Mouse (Mus musculus): ENCODE results near the gene Smok3b.
"Not testable (repeated sequence)": the region's sequence is repeated elsewhere in the genome, so short reads cannot be mapped to it uniquely, and the experiment has no call there.

The Smok3b gene

GRCm38 (mm10) chr5:138020961-138021479, at the start of gene Smok3b, which contains the start of gene Smok3a:
TSS of gene Smok3b (plus strand) at chr5:138021429.
TSS of gene Smok3a (plus strand) at chr5:138021261.
- DNase-seq: not testable (repeated sequence)

DNA sequence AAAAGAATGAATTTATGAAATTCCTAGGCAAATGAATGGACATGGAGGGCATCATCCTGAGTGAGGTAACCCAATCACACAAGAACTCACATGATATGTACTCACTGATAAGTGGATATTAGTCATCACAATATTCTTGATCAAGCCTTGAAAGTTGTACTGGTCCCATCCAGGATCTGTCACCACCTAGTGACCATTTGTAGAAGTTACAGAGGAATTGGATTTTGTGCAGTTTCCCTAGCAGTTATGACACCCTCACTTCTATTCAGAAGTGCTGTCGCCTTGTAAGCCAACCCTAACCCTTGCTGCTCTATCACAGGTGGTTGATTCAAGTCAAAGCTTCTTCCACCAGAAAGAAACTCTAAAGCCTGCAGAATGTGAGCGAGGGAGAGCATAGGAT, 48.1 kb upstream of the Smok3b start:
- DNase-seq: no peak

GRCm38 (mm10) chr5:137973738-137974137, 47.5 kb upstream of the Smok3b start:
- peak; percentile 5 to 13 for DNase-seq

GRCm38 (mm10) chr5:137974724-137975123, 46.5 kb upstream of the Smok3b start:
- DNase-seq: no peak

DNA sequence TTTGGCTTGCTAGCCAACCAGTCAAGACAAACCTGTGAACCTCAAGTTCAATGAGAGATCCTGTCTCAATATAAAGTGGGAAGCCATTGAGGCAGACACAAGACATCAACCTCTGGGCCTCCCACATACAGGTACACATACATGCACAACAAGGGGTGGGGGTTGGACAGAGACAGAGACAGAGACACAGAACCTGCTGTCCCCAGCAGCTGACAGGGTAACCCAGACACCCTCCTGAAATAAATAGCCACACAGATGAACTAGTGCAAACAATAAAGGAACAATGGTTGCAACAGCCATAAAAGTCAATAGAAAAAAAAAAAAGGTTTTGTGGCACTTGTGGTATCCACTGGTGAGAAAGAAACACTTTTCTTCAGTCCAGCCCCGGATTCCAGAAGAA, 45.8 kb upstream of the Smok3b start:
- no peak for DNase-seq

GRCm38 (mm10) chr5:137977291-137977690, 43.9 kb upstream of the Smok3b start:
- DNase-seq: no peak

DNA sequence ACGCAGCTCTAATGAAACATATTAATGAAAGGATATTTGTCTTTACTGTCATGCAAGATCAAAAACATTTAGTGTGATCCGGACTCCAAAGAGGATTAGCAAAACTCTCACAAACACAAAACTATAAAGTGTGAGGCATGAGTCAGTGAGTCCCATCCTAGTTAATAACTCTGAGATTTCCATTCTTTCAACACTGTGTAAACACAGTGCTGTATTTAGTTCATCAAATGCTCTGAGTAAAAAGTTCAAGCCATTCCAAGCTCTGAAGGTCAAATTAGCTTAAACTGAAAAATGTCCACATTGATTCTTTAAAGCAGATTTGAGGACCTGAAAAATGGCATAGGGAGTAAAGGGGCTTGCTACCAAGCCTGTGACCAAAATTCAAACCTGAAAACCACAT, 42.1 kb upstream of the Smok3b start:
- DNase-seq: no peak

DNA sequence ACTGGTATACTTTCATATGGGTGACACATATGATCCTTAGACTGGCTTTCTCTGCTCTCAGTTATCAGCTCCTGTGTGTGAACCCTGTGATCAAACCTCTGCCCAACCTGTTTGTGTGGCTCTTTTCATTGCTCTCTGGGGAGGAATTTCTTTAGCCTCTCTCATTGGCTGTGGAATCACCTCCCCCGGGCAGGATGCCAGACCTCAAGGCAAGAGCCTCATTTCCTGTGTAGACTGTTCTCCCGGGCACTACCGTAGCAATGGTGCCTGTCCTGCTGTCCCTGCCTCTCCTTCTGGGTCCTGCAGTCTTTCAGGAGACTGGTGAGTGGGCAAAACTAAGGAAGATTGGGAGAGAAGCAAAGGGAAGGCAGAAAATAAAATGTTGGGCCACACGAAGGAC, 39.9 kb upstream of the Smok3b start, which contains the start of gene Azgp1:
TSS of gene Azgp1 (plus strand) at position 221 of the 400 bp plus-strand sequence.
- no peak for DNase-seq

GRCm38 (mm10) chr5:137986351-137986750, 34.9 kb upstream of the Smok3b start:
- DNase-seq: no peak

- no peak for DNase-seq
These were observed 11.8 kb upstream of the Smok3b start for GRCm38 (mm10) chr5:138009437-138009836.

DNA sequence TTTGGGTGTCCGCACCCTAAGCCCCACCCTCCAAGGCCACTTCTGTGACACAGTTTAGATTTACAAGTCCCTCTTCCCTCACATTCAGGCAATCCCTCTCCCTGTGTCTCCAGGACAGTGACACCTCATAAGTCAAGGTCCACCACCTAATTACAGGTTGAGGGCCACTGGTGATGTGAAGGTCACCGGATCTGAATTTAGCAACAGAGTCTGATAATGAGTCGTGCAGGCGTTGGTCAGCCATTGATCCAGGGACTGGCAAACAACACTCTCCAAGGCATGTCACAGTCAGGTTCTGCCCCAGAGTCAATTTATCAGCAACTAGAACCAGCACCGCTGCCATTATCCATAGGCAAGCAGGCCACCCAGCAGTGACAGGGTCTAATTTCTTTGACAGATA, 8.8 kb upstream of the Smok3b start:
- DNase-seq: no peak

DNA sequence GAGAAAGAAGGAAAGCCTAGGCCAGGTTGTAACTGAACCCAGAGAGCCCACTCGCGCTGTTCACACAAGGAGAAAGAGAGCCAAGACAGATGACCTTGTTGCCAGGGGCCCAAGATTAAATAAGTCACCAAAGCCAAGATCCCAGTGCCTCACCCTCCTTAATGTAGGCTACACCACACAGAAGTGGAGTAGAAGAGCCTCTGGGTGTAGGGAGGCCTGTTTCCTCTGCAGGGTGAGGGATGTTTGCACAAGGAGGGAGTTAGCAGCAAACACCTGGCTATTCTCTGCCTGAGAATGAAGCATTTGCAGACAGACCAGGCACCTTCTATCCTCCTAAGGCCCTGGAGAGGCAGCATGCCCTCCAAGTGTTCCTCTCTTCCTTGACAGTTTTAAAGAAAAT, 4.7 kb upstream of the Smok3b start:
- no peak for DNase-seq

- DNase-seq: no peak
These were observed 4.2 kb upstream of the Smok3b start for GRCm38 (mm10) chr5:138016997-138017396.

DNA sequence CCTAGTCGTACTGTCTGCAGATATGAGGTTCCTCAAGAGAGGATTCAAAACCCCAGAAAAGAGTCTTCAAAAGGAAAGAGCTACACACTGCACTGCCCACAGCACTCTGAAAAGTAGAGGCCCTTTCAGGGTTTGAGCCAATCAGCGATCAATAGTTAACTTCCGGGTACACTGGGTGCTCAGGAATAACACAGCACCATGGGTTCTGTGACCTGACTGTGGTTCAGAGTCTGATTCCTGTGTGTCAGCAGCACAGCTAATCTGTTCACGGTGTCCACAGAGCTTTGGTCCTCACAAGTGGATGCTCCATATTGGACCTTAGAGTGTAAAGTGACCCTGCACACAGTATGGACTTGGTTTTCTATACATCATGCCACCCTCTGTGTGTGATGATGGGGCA, 1.7 kb upstream of the Smok3b start:
- DNase-seq: not testable (repeated sequence)

DNA sequence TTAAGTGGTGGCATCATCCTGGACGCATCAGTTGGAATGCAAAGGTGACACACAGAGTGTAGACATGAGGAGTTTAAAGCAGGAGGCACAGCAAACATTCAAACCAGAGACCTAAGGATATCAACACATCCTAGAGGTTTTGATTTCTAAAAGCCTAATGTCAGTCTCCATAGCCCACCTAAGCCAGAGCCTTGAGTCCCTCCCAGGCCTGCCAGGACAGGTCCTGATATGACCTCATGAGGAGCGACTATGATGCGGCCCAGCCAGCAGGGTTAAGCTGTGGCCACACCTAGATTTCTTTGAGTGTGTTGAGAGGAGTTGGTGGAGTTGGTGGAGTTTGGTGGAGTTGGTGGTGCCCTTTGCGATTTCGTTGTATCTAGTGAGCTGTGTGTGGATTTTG, 31.7 kb downstream of the Smok3b start, which contains the start of gene Smok3c:
TSS of gene Smok3c (plus strand) at position 301 of the 400 bp plus-strand sequence.
- DNase-seq: not testable (repeated sequence)

- no peak for DNase-seq
These were observed 52.6 kb downstream of the Smok3b start for GRCm38 (mm10) chr5:138073803-138074202.

- no peak for DNase-seq
These were observed 54.5 kb downstream of the Smok3b start for GRCm38 (mm10) chr5:138075684-138076083.

GRCm38 (mm10) chr5:138076148-138076547, 54.9 kb downstream of the Smok3b start:
- no peak for DNase-seq

GRCm38 (mm10) chr5:138080456-138080855, 59.2 kb downstream of the Smok3b start:
- no peak for DNase-seq

DNA sequence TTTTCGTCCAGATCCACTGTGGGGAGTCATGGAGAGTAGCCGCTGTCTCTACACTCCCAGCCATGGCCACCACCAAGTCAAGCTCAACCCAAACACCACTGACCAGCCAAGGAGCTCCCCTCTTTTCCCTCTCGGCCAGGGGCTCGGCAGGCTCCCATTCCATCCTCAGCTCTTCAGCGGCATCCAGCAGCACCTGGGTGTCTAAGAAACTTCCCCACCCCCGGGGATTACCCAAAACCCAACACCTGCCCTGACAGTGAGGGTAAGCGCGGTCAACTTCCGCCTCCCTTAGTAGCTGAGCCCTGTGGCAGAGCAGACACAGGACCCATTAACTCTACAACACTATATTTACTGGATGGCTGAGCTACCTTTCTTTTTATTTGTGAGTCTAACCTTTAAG, 60.2 kb downstream of the Smok3b start:
- DNase-seq: no peak

DNA sequence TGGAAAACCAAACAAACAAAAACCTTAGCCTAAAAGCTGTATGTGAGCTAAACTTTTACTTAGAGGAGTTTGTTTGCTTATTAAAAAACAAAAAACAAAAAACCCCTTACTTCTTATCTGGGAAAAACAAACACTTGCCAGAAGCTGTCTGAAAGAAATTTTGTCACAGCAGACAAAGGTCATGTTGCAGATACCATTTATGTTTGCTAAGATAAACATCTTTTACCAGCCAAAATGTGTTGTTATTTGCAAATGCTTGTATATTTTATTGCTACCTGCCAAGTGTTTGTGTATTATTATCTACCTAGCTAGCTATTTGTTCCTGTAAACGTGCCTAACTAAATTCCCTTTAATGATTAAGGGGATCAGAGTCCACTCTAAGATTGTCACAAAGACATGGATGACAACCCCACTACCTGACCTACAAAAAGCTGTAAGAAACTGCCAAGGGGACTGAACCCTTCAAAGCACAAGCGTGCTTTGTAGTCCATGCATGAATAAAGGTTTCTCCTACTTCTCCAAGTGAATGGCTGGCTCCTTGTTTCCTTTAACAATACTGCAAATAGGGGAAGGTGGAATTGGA, 62.2 kb downstream of the Smok3b start:
- DNase-seq: no peak

- no peak for DNase-seq
These were observed 62.7 kb downstream of the Smok3b start for GRCm38 (mm10) chr5:138083936-138084335.

DNA sequence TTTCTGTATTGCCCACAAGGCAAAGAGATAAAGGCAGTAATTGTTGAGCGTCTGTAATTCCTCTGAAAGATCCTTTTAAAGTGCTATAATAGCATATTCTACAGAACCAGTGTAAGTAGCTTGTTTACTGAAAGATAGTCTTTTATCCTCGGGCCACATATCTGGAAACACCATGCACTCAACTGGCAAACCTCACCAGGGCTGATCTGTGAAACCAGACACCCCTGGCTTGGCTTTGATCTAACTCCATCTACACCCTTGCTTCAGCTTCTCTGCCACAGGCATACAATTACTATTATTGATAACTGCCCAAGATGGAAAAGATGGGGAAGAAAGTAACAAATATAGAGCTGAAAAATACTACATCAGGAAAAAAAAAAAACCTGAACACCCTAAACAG, 63.3 kb downstream of the Smok3b start:
- peak in 1 of 2 experiments; percentile 15 for DNase-seq

DNA sequence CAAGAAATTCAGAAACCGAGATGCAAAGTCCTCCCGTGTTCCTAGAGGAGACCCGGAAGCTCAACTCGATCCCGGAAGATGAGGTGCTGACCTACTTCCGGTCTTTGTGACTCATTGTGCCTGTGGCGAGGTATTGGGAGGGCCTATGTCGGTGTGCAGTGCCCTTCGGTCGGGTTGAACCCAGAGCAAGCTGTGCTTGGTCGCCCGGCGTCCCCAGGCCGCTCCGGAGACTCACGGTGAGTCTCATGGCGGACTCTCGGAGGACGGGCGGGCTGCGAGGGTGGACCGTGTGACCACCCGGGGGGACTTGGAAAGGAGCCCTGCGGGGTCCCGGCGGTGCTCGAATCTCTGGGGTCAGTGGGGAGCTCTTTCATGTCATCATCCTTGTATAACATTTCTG, 63.8 kb downstream of the Smok3b start, which contains the start of gene Zkscan1:
TSS of gene Zkscan1 (plus strand) at position 89 of the 400 bp plus-strand sequence.
- peak; percentile 80 to 87 for DNase-seq

DNA sequence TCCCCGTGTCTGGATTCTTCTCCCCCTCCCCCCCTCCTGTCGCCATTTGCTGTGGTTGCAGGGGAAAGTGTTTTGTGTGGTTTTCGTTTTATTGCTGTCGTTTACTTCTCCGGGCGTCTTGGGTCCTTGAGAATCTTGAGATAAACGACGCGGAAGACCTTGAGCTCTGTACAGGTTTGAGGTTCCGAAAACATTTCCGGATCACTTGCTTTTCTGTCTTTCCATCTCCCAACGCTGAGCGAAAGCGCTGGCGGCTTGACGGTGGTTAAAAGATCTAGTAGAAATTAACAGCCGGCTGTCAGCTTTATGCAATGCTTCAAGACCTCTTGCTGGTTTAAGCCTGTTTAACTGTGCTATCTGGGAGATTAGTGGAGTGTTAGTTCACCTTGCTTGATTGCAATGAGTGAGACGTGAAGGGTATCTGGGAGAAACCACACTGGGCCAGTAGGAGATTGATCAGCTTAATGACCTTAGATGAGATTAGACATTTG, 64.2 kb downstream of the Smok3b start:
- no peak for DNase-seq
